Mouse (Mus musculus) left cerebral cortex, postnatal 25 days (tissue): ENCODE measurements around the gene Smim26. TPM values are rescaled to one million over a fixed set of nuclear protein-coding genes. Genes with fewer than 3 reads are reported as not detected.

Experiments used
- DNase-seq, 2 experiments: peaks; one replicate each; pipeline ENCODE4 v3.0.0; 2022; ENCODE audit warnings: low spot score in 2 of 2, mixed read lengths in 1 of 2
- intact Hi-C: fragments of 180-260 bp; cut with DNase I; formaldehyde crosslinking; loops from one replicate; pipeline ENCODE4 v1.15.1; 2025
- microRNA-seq, 2 experiments: library from miRNA; unstranded; fragments of <30 nt; microRNA quantifications; one replicate each; pipeline ENCODE4 v1.2.0; 2022
- total RNA-seq, 2 experiments: library from RNA; stranded (reverse); gene quantifications; 2 replicates each; pipeline ENCODE4 v1.2.3; 2021

Gene Smim26
- total RNA-seq, 2 experiments from 2014 or later = 49.7 to 51.4 TPM

DNA sequence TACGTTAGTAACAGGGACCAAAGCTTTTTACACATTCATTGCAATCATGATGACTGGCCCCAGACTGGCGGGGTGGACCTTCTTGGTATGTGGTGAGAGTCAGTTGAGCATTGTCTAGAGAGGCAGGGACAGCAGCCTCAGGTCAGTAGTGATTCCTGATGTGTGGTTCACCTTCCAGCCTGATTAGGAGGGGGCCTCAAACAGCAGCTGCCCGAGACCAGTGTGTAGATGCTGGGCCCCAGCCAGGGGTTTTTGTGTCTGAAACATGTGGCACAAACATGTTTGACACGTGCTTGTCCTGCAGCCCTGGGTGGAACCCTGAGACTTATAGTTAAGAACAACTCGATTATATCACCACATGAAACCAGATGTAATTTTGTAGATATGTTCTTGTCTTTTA is 40.4 kb downstream of the Smim26 start:
- DNase-seq = no peak
- intact Hi-C loops = loop anchor here (10.0 kb wide), 1 partner anchor 881 kb away; no protein-coding TSS in a partner anchor

- DNase-seq = no peak
- intact Hi-C loops = loop anchor here (1.0 to 10.0 kb wide), 5 partner anchors 11 to 953 kb away; no protein-coding TSS in a partner anchor
Measured at GRCm38 (mm10) chr2:144634729-144635128, 40.9 kb downstream of the Smim26 start.

DNA sequence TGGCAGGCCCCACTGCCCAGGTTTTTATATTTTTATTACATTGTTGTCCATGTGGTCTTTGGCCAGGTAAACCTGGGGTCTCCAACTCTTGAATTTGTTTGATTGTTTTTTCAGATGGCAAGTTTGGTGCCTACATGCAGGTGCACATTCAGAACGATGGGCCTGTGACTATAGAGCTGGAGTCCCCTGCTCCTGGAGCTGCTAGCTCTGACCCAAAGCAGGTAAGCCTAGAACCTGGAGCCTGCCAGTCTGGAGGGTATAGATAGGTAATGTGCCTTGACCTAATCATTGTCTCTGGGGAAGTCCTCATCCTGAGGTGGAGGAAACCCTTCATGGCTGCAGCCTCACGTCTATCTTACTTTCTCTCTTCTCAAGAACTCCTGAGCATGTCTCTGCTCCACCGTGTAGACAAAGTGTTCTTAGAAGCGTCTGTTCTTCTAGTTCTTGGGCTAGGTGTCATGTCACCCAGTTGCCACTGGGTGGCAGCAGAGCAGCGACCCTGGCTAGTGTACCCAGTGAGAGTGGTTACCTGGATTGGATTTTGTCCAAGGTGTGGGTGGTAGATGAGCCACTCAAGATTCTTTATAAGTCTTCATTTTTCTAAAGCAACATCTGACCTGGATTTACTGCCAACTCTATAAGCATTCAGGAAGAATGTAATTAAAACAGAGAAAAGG is 41.9 kb downstream of the Smim26 start:
- intact Hi-C loops = loop anchor here (1.0 to 10.0 kb wide), 5 partner anchors 12 to 952 kb away; no protein-coding TSS in a partner anchor
- peak; percentile 74 to 81 for DNase-seq

DNA sequence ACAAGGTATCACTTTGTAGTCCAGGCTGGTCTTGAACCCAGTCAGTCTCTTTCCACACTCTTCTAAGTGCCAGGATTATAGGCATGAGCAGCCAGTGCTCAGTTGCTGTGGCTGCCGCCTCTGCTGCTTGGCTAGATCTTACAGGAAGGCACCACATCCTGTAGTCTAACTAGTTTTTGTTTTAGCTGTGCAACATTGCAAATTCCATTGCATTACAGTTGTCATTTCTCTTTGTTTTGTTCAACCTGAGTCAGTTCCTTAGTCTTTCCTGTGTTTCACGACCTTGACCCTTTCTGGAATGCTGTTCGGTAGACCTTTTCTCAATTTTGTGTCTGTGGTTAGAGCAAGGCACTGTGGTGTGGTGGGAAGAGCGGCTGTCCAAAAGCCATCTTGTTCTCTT is 43.4 kb downstream of the Smim26 start:
- intact Hi-C loops = loop anchor here (5.0 to 10.0 kb wide), 4 partner anchors 230 to 950 kb away; no protein-coding TSS in a partner anchor
- no peak for DNase-seq

DNA sequence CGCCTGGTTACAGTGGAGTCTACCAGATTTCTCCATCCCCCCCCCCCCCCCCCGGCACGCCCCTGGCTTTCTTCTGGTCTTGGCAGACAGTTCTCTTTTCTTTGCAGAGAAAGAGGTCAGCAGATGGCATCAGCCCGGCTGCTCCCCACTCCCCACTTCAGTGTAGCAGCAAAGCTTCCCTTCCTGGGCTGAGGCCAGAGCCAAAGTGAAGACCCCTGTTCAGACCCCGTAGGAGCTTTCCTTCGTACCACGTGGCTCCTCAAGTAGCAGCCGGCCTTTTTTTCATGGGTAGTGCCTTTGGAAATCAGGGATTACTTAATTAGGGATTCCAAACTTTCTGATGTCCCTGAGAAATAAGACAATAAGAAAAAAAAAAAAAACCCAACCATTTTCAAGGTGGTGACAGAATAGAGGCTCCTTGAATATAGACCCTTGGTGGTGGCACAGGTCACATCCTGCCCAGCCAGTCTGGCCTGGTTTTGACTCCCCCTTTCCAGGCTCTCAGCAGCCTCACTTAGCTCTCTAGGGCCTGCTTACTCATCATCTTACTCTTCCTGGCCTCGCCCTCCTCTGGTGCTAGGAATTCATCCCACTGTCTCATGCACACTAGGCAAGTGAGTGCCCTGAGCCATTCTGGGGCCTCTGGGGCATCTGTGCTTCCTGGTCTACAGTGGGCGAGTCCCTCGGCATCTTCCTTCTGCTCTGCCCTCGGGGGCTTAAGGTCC is 44.0 kb downstream of the Smim26 start:
- no peak for DNase-seq

GRCm38 (mm10) chr2:144638719-144639118 is 44.9 kb downstream of the Smim26 start:
- intact Hi-C loops = loop anchor here (5.0 to 10.0 kb wide), 4 partner anchors 229 to 949 kb away; no protein-coding TSS in a partner anchor
- DNase-seq = no peak

More for the DNA sequence above, 44.0 kb downstream of the Smim26 start:
- intact Hi-C loops = loop anchor here (5.0 to 10.0 kb wide), 4 partner anchors 229 to 949 kb away; no protein-coding TSS in a partner anchor

- intact Hi-C loops = no loop called here
- no peak for DNase-seq
Measured at GRCm38 (mm10) chr2:144640101-144640500, 46.2 kb downstream of the Smim26 start.

GRCm38 (mm10) chr2:144641991-144642390 is 48.1 kb downstream of the Smim26 start:
- intact Hi-C loops = no loop called here
- DNase-seq = no peak

Small RNAs within 50 kb of the gene (microRNA-seq; reads per million reads assigned to microRNA genes)
- gene Gm24823 = 0 reads per million in 2 experiments

Other genes starting within 250 kb of the Smim26 start
- 10 to 100 TPM; 32.2 to 36.0 TPM for gene Kat14, start 225.1 kb upstream of the Smim26 start, total RNA-seq
- gene Pet117, start 225.1 kb upstream of the Smim26 start, total RNA-seq = 1 to 10 TPM; 7.4 to 9.1 TPM
- gene Dzank1, start 66.6 kb upstream of the Smim26 start, total RNA-seq = 100 to 1,000 TPM; 154 to 164 TPM
- gene Polr3f, start 66.3 kb upstream of the Smim26 start, total RNA-seq = 10 to 100 TPM; 23.9 to 26.5 TPM
- gene Rbbp9, start 43.2 kb upstream of the Smim26 start, total RNA-seq = 10 to 100 TPM; 27.7 to 28.4 TPM
- gene Sec23b, start 37.8 kb upstream of the Smim26 start, total RNA-seq = 10 to 100 TPM; 48.4 to 50.1 TPM
- gene Dtd1, start 5.8 kb downstream of the Smim26 start, total RNA-seq = 10 to 100 TPM; 57.8 to 58.3 TPM
- gene Scp2d1, start 229.6 kb downstream of the Smim26 start, total RNA-seq = not detected